Mouse (Mus musculus) stomach, postnatal 0 days (tissue): Measurements from ENCODE around the gene Gsn.

Source experiments
- CTCF ChIP-seq: IDR thresholded peaks from 2 replicates; pipeline ENCODE4 v1.5.1; 2016; ENCODE audit warnings: antibody characterized with exemption, low read depth, mild to moderate bottlenecking, moderate library complexity
- EP300 ChIP-seq: optimal IDR thresholded peaks from 2 replicates; pipeline ENCODE3; 2016; ENCODE audit warnings: antibody characterized with exemption

DNA sequence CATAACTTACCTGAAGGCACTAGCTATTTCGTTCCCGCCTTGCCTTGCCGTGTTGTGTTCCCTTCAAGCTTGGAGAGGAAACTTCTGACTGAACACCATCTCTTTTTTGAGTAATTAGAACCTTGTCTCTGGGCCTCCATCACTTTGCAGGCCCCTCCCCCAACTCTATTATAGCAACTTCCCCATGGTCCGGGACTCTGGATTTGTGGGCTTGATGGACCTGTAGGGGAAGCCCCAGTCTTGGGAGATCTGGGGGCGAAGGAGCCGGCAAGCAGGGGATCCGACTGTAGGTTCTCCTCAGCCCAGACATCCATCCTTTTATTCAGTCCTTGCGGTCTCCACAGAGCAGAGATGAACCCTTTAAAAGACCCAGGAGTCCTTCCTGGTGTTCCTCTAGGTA is 752 bp downstream of the Gsn start:
- TF ChIP-seq CTCF = no peak
- no peak for TF ChIP-seq EP300
